Mouse (Mus musculus) embryonic fibroblast, embryonic 13.5 days (primary cell): ENCODE data around the gene Parm1.

ENCODE experiments used
- CTCF ChIP-seq: IDR thresholded peaks from 2 replicates; pipeline ENCODE4 v1.5.1; 2011; ENCODE audit warnings: mild to moderate bottlenecking, control low read depth, low read length, moderate library complexity, borderline replicate concordance; ENCODE audit not compliant: insufficient read depth
- POLR2A ChIP-seq: IDR thresholded peaks from 2 replicates; pipeline ENCODE4 v1.6.1; 2011; ENCODE audit warnings: low read depth, mild to moderate bottlenecking, control low read depth, low read length, moderate library complexity

- TF ChIP-seq CTCF (no peak), POLR2A (no peak)
Measured at GRCm38 (mm10) chr5:91617331-91618233, 100.2 kb downstream of the Parm1 start.
